Mouse (Mus musculus) bone marrow macrophage, adult 2 months (primary cell): ENCODE data around the gene C6.

ENCODE experiments used
- CTCF ChIP-seq: IDR thresholded peaks from 2 replicates; pipeline ENCODE4 v1.5.1; 2012; ENCODE audit warnings: low read depth, mild to moderate bottlenecking, low read length, moderate library complexity
- POLR2A ChIP-seq: IDR thresholded peaks from 2 replicates; pipeline ENCODE4 v1.6.1; 2012; ENCODE audit warnings: mild to moderate bottlenecking, low read depth, low read length, borderline replicate concordance

DNA sequence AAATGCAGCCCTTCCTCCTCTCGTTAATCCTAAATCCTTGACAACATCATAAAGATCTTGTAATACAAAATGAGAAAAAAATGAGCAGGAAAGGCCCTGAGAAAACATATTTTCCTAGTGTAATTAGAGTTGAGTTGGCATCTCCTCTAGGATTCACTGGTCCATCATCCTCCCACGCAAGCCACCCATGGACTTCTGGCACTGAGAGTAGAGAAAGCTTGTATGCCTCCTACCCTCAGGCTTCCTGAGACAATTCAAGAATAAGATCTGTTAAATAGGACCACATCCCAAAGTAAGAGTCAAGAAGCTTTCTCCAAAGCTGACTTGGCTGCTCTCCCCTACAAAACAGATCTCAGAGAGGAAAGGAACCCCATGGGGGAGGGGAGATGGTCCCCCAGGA lies 88.7 kb downstream of the C6 start:
- no peak for TF ChIP-seq CTCF
- TF ChIP-seq POLR2A, result no peak
